Mouse (Mus musculus) midbrain, postnatal 0 days (tissue): ENCODE measurements around the gene Col23a1. TPM values are rescaled to one million over a fixed set of nuclear protein-coding genes. Genes with fewer than 3 reads are reported as not detected.

ENCODE experiments used
- ATAC-seq: fragments of 200-750 bp; cut with Nextera tagmentation; 2 replicates; pipeline ENCODE4 v1.8.0; 2017; ENCODE audit warnings: moderate number of reproducible peaks, mild to moderate bottlenecking, moderate TSS enrichment, moderate library complexity; ENCODE audit not compliant: low FRiP score
- DNase-seq: peaks from one replicate; pipeline ENCODE4 v3.0.0-alpha.2; 2015; ENCODE audit warnings: low spot score
- H3K27ac ChIP-seq: fragments of 300-500 bp; sonication (generic); 2 replicates; pipeline ENCODE4 v1.5.1; 2014; ENCODE audit warnings: low read depth, mild to moderate bottlenecking, low read length, mixed read lengths
- H3K27me3 ChIP-seq: fragments of 300-500 bp; sonication (generic); 2 replicates; pipeline ENCODE4 v1.6.1; 2014; ENCODE audit warnings: low read length, control low read depth, mixed read lengths; ENCODE audit not compliant: insufficient read depth
- H3K36me3 ChIP-seq: fragments of 300-500 bp; sonication (generic); 2 replicates; pipeline ENCODE4 v1.6.1; 2014; ENCODE audit warnings: low read length, control low read depth, mixed read lengths; ENCODE audit not compliant: insufficient read depth
- H3K4me1 ChIP-seq: fragments of 300-500 bp; sonication (generic); 2 replicates; pipeline ENCODE4 v1.6.1; 2014; ENCODE audit warnings: mild to moderate bottlenecking, control low read depth, antibody characterized with exemption, low read length, mixed read lengths; ENCODE audit not compliant: insufficient read depth
- H3K4me2 ChIP-seq: fragments of 300-500 bp; sonication (generic); 2 replicates; pipeline ENCODE4 v1.6.1; 2014; ENCODE audit warnings: low read depth, mild to moderate bottlenecking, low read length, mixed read lengths; ENCODE audit not compliant: poor library complexity, severe bottlenecking
- H3K4me3 ChIP-seq: fragments of 300-500 bp; sonication (generic); 2 replicates; pipeline ENCODE4 v1.5.1; 2014; ENCODE audit warnings: low read depth, mild to moderate bottlenecking, low read length, moderate library complexity
- H3K9ac ChIP-seq: fragments of 300-500 bp; sonication (generic); replicated peaks from 2 replicates; pipeline ENCODE4 v1.6.1; 2014; ENCODE audit warnings: mild to moderate bottlenecking, low read length, moderate library complexity, mixed read lengths; ENCODE audit not compliant: poor library complexity, severe bottlenecking
- H3K9me3 ChIP-seq: fragments of 300-500 bp; sonication (generic); 2 replicates; pipeline ENCODE4 v1.6.1; 2016; ENCODE audit warnings: low read length, control low read depth
- CTCF ChIP-seq: IDR thresholded peaks from 2 replicates; pipeline ENCODE4 v1.5.1; 2016; ENCODE audit warnings: antibody characterized with exemption, mild to moderate bottlenecking
- WGBS: fragments of 180-500 bp; shearing (Covaris S2); extraction: QIAGEN DNeasy Blood & Tissue Kit; methylation state at CpG from one replicate; pipeline ENCODE4 v1.1.7; 2014; 5-methylcytosine and 5-hydroxymethylcytosine counted together
- polyA plus RNA-seq: library from polyadenylated mRNA; unstranded; fragments of >200 nt; fragmentation: Nextera tagmentation; extraction: Ambion mirVana; gene quantifications from 2 replicates; pipeline ENCODE4 v1.2.1, GENCODE M21; 2015
- total RNA-seq: library from RNA; depleted of rRNA; stranded (reverse); fragments of >200 nt; gene quantifications from 2 replicates; pipeline ENCODE4 v1.2.3, GENCODE M21; 2014

Gene Col23a1
- total and polyA plus RNA-seq, 2 experiments from 2014 or later, result 4.5 to 13.5 TPM

DNA sequence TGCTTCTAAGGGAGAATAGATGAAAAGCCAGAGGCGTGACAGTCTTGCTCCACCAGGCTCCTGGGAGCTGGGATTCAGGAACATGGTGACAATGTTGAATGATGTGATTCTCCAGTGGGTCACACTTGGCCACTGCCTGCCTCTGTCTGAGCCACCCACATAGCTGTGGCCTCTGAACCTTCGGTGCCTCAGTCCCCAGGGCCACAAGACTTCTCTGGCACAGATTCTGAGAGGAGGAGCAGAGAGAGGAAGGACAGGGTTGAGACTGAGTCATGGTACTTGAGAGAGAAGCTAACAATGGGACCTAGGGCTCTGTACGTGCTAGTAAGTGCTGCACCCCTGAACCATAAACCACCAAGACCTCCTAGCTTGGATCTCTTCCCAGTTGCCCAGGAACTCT is 141.6 kb downstream of the Col23a1 start:
- Histone ChIP-seq H3K4me1 (no peaks in the 10 kb centered on the region), H3K4me3 (no peak overlapping the region), H3K4me2 (no peak overlapping the region), H3K36me3 (no peaks in the 10 kb centered on the region), H3K9me3 (no peaks in the 10 kb centered on the region), H3K27me3 (no peaks in the 10 kb centered on the region), H3K9ac (no peak overlapping the region), H3K27ac (no peak overlapping the region)
- no peak for TF ChIP-seq CTCF
- ATAC-seq (no peak), DNase-seq (no peak)
- WGBS, result 90% methylated on average over 3 of the region's 3 CpGs

DNA sequence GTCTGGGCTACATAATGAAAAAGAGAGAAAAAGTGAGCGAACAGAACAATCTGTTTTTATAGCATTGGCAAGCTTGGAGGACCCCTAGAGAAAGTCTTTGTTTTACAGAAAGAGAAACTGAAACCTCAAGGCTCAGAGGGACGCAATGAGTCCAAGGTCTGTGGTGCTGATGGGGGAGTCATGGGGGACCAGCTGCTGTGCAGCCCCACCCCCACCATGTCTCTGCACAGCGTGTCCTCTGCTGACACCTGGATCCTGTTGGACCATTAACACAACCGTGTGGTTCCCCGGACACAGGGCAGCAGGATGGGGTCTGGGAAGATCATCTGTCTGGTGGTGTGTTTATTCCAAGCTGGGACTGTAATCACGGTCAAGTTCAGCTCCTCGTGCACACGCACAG is 142.2 kb downstream of the Col23a1 start:
- Histone ChIP-seq H3K27ac (no peak overlapping the region), H3K9ac (no peak overlapping the region), H3K4me1 (no peaks in the 10 kb centered on the region), H3K9me3 (peaks cover 4% of the 10 kb centered on the region; the same call in 1 of the 2 replicates), H3K27me3 (no peaks in the 10 kb centered on the region), H3K4me3 (no peak overlapping the region), H3K36me3 (no peaks in the 10 kb centered on the region), H3K4me2 (no peak overlapping the region)
- no peak for TF ChIP-seq CTCF
- ATAC-seq (no peak), DNase-seq (no peak)
- WGBS, result 89% methylated on average over 8 of the region's 8 CpGs

DNA sequence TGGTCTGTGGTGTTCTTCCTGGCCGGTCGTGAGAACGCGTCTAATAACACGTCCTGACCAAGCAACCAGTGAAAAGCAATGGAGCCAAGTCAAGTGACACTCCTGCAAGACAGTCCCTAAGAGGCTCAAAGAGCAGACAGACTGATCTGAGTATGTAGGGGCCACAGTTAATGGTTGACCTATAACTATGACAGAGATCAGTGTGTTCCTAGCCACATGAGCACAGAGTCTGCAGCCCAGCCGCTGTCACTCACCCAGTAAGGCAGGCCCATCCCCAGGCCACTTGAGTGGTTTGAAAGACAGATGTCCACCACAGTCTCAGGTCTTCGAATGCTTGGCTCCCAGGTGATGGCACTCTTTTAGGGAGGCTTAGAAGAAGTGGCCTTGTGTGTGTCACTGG is 152.3 kb downstream of the Col23a1 start:
- Histone ChIP-seq H3K4me3 (no peak overlapping the region), H3K36me3 (no peaks in the 10 kb centered on the region), H3K9ac (no peak overlapping the region), H3K27ac (no peak overlapping the region), H3K4me2 (no peak overlapping the region), H3K9me3 (peaks cover 5% of the 10 kb centered on the region; the same call in 1 of the 2 replicates), H3K4me1 (no peaks in the 10 kb centered on the region), H3K27me3 (no peaks in the 10 kb centered on the region)
- no peak for ATAC-seq
- TF ChIP-seq CTCF, result no peak
- WGBS, result 98% methylated on average over 7 of the region's 7 CpGs
- DNase-seq, result no peak

DNA sequence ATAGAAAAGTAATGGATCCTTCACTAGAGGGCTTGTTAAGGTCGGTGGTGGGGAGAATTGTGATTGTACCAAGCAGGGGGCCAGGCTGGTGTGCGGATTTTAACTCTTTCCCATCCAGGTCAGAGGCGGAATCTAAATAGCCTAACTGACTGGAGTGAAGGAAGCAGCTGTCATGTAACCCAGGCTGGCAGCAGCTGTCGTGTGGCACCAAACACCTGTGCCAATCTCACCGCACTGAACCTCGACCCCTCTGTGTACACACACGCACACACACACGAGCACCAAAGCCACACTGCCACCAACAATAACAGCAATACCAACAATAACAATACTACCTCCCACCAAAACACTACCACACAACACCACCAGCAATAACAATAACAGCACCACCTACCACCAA is 152.9 kb downstream of the Col23a1 start:
- H3K9me3 ChIP-seq, result no peaks in the 10 kb centered on the region
- H3K9ac ChIP-seq, result no peak overlapping the region
- H3K36me3 ChIP-seq, result no peaks in the 10 kb centered on the region
- no peak overlapping the region for H3K27ac ChIP-seq
- H3K27me3 ChIP-seq, result no peaks in the 10 kb centered on the region
- WGBS, result 80% methylated on average over 8 of the region's 8 CpGs
- H3K4me3 ChIP-seq, result no peak overlapping the region
- ATAC-seq (no peak), DNase-seq (no peak)
- TF ChIP-seq CTCF, result no peak
- no peak overlapping the region for H3K4me2 ChIP-seq
- H3K4me1 ChIP-seq, result no peaks in the 10 kb centered on the region

DNA sequence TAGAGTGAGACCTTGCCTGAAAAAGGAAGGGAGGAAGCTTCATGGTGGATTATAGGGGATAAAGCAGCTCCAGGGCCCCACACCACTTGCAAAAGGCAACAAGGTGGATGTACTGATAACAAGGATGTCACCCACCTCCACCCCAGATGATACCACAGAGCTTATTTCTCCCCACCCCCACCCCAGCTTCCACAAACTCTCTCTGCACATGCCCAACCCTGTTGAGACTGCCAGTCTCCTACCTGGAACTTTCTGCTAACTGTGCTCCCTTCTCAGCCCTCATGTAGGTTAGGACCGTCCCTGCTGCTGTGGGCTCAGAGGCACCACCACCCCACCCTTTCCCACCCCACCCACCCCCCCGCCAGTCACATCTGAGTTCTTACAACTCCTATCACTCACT is 154.1 kb downstream of the Col23a1 start:
- no peak overlapping the region for H3K4me3 ChIP-seq
- ATAC-seq (no peak), DNase-seq (no peak)
- H3K36me3 ChIP-seq, result no peaks in the 10 kb centered on the region
- H3K4me1 ChIP-seq, result no peaks in the 10 kb centered on the region
- WGBS, result 43% methylated on average over 2 of the region's 2 CpGs
- no peaks in the 10 kb centered on the region for H3K27me3 ChIP-seq
- H3K9me3 ChIP-seq, result no peaks in the 10 kb centered on the region
- H3K9ac ChIP-seq, result no peak overlapping the region
- H3K4me2 ChIP-seq, result no peak overlapping the region
- no peak for TF ChIP-seq CTCF
- H3K27ac ChIP-seq, result no peak overlapping the region

DNA sequence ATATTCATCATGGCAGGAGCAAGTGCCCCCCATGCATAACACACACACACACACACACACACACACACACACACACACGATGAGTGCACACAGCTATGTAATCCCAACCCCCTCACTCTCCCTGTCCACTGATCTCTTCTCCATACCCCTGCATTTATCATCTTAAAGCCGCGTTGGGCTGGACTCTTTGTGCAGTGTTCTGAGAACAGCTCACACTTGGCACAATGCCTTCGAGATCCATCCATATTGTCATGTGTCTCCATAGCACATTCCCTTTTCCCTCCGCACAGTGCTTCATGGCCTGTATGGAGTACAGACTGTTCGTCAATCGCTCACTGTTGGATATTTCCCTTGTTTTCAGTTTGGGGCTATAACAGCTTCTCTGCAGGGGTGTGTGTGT is 154.9 kb downstream of the Col23a1 start:
- Histone ChIP-seq H3K27ac (no peak overlapping the region), H3K4me2 (no peak overlapping the region), H3K4me3 (no peak overlapping the region), H3K36me3 (no peaks in the 10 kb centered on the region), H3K4me1 (no peaks in the 10 kb centered on the region), H3K9ac (no peak overlapping the region), H3K9me3 (no peaks in the 10 kb centered on the region), H3K27me3 (no peaks in the 10 kb centered on the region)
- DNase-seq (no peak), ATAC-seq (no peak)
- TF ChIP-seq CTCF, result no peak
- 79% methylated on average over 7 of the region's 7 CpGs for WGBS
